Mouse (Mus musculus): Measurements from ENCODE around the gene Mlip. TPM values are rescaled to one million over a fixed set of nuclear protein-coding genes. Genes with fewer than 3 reads are reported as not detected.

Gene Mlip
- polyA plus RNA-seq (2015; fragmentation: Nextera tagmentation; extraction: Ambion mirVana) = 0.35 and 0.50 TPM in 2 replicates

DNA sequence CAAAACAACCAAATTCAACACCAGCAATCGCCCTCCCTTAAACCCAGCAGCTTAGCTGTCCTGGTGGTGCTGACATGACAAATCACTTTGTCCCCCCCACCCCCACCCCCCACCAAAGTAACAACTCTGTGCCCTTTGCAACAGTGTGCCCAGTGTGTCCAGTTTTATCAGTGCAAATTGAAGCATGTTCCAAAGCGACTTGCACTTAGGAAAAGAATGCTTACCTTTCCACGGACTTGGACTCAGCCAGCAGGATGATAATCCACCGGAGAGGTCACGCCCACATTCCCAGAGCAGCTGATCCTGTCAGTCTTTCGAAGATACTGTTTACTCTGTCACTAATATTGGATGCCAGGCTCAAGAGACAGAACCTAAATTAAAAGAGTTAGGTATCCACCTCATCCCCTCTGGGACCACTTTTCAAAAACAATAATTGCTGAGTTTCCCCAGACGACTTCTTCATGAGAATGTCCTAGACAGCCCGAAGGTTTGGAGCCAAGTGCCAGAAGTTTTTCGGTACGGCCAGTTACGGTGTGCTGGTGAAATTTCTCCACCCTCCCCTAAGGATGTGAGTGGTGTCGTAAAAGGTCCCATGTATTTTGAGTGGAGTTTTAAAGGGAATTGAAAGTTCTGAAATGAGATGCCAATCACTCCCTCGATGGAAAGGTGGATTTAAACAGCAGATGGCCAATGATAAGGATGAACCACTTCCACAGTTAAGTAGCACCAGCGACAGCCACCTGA is at the start of gene Mlip:
Mlip (minus strand) TSS at position 538 of the 744 bp plus-strand sequence.
- no peak within 1 kb of the TSS for H3K4me3 ChIP-seq (replicated peaks)
- no peaks in the 10 kb centered on the region for H3K4me1 ChIP-seq (replicated peaks)
- no peak for ATAC-seq (ENCODE audit: insufficient read depth)
- H3K9me3 ChIP-seq (replicated peaks) = no peaks in the 10 kb centered on the region; the same call in 1 of the 2 replicates
- WGBS (ENCODE audit: insufficient replicate concordance) = 58% methylated on average over 14 of the region's 14 CpGs
- H3K36me3 ChIP-seq (replicated peaks) = no peaks in the 10 kb centered on the region
- H3K9ac ChIP-seq = no peak within 1 kb of the TSS
- H3K4me2 ChIP-seq = no peak within 1 kb of the TSS
- H3K27ac ChIP-seq (replicated peaks) = no peak within 1 kb of the TSS
- no peaks in the 10 kb centered on the region for H3K27me3 ChIP-seq

DNA sequence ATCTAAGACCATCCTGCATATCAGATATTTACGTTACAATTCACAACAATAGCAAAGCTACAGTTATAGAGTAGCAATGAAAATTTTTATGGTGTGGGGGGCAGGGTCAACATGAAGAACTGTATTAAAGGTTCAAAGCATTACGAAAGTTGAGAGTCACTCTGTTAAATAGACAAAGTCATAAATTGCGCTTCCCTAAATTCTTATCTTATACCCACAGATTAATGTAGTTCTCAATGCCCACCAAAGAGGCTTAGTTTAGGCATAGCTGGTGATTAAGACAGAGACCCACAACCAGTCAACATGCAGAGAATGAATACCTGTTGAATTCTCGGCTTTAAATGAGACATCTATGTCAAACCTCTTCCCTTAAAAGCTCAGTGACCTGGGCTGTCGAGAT is 47.0 kb upstream of the Mlip start:
- Histone ChIP-seq H3K27me3 (no peaks in the 10 kb centered on the region), H3K36me3 (replicated peaks) (no peaks in the 10 kb centered on the region), H3K4me3 (replicated peaks) (no peak overlapping the region), H3K9me3 (replicated peaks) (no peaks in the 10 kb centered on the region), H3K9ac (no peak overlapping the region), H3K4me2 (no peak overlapping the region), H3K4me1 (replicated peaks) (no peaks in the 10 kb centered on the region), H3K27ac (replicated peaks) (no peak overlapping the region)
- 57% methylated on average over 5 of the region's 5 CpGs for WGBS (ENCODE audit: insufficient replicate concordance)
- no peak for ATAC-seq (ENCODE audit: insufficient read depth)

DNA sequence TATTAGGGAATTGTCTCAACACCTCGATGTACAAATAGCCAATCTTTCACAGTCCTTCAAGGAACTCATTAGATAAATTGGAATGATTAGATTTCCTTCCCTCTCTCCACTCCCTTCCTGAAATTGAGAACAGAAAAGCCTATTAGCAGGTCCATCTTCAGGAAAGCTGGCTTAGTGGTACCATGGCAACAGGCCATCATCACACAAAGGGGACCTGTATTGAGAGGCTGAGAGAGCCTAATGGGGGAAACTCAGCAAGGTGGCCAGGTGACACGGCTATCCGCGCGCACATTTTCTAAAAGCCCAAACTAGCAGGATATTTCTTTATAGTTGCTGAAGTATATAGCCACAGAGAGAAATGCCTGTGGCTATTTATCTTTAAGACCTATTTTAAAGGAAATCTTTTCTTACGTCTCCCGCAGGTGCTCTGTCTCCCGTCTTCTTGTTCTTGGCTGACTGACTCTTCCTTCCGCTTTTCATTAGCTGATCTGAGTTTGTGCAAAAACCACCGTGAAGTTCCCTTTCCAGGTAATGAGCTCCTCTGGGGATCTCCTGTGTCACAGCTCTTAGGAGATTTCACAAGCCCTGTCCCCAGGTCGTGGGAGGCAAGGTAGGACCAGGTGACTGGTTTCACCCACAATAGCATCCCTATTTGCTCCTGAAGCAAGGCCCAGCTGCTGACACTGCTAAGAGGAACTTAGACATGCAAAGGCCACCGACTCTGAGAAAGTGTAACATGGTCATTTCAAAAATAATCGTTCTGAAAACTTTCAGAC is 46.3 kb upstream of the Mlip start:
- Histone ChIP-seq H3K4me3 (replicated peaks) (no peak overlapping the region), H3K27ac (replicated peaks) (no peak overlapping the region), H3K9me3 (replicated peaks) (no peaks in the 10 kb centered on the region), H3K36me3 (replicated peaks) (no peaks in the 10 kb centered on the region), H3K27me3 (no peaks in the 10 kb centered on the region), H3K9ac (no peak overlapping the region), H3K4me1 (replicated peaks) (no peaks in the 10 kb centered on the region), H3K4me2 (no peak overlapping the region)
- no peak for ATAC-seq (ENCODE audit: insufficient read depth)
- 52% methylated on average over 13 of the region's 13 CpGs for WGBS (ENCODE audit: insufficient replicate concordance)

DNA sequence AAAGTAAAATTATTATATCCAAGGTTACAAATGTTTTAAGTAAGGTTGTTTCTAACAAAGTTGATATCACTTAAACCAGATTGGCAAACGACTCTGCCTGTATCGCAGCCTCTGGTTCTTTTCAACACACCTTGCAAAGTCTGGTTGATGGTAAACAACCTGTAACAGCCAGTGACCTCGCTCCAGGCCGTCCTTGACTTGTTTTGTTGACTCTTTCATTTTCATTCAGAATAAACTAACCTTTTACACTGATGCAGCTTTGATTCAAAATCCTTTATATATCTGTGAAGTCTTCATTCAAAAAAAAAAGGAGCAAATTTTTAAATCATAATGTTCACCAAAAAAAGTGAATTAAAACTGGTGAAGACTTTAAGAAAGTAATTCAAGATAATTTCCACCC is 44.3 kb upstream of the Mlip start:
- no peaks in the 10 kb centered on the region for H3K27me3 ChIP-seq
- H3K4me1 ChIP-seq (replicated peaks) = no peaks in the 10 kb centered on the region
- no peak overlapping the region for H3K4me3 ChIP-seq (replicated peaks)
- ATAC-seq (ENCODE audit: insufficient read depth) = no peak
- WGBS (ENCODE audit: insufficient replicate concordance) = 50% methylated on average over 4 of the region's 4 CpGs
- no peak overlapping the region for H3K27ac ChIP-seq (replicated peaks)
- H3K9ac ChIP-seq = no peak overlapping the region
- no peaks in the 10 kb centered on the region for H3K9me3 ChIP-seq (replicated peaks)
- no peak overlapping the region for H3K4me2 ChIP-seq
- H3K36me3 ChIP-seq (replicated peaks) = no peaks in the 10 kb centered on the region

DNA sequence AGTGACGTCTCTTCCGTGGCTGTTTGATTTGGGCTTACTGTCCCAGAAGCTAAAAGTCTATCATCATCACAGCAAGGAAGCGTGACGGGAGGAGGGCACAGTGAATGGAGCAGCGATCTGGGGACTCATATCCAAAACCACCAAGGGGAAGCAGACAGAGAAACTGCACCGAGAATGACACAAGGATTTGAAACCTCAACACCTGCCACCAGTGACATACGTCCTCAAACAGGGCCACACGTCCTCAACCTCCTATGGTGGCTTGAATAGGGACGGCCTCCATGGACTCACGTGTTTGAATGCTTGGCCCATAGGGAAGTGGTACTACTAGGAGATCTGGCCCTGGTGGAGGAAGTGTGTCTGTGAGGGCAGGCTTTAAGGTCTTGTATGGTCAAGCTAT is 38.5 kb upstream of the Mlip start:
- Histone ChIP-seq H3K4me3 (replicated peaks) (no peak overlapping the region), H3K27me3 (no peaks in the 10 kb centered on the region), H3K9ac (no peak overlapping the region), H3K4me2 (no peak overlapping the region), H3K36me3 (replicated peaks) (no peaks in the 10 kb centered on the region), H3K27ac (replicated peaks) (no peak overlapping the region), H3K9me3 (replicated peaks) (no peaks in the 10 kb centered on the region), H3K4me1 (replicated peaks) (no peaks in the 10 kb centered on the region)
- 61% methylated on average over 10 of the region's 10 CpGs for whole genome bisulfite sequencing (ENCODE audit: insufficient replicate concordance)
- no peak for ATAC-seq (ENCODE audit: insufficient read depth)

DNA sequence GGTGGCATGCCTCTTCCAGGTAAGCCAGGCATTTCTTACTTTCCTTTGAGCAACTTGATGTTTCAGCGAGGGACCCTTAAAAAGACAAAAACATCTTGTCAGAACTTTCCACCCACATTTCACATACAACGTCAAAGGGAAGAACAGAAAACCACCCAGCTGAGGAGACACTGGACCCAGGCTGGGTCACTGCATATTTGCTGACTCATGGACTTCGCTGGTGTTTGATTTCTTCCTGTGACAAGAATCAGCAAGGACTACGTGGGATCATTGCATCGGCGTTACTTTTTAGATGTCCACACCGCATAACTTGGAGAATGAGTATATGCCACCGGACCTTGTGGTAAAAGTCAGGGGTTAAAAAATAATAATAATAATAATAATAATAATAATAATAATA is 36.2 kb upstream of the Mlip start:
- Histone ChIP-seq H3K4me1 (replicated peaks) (no peaks in the 10 kb centered on the region), H3K4me2 (no peak overlapping the region), H3K27me3 (no peaks in the 10 kb centered on the region), H3K4me3 (replicated peaks) (no peak overlapping the region), H3K27ac (replicated peaks) (no peak overlapping the region), H3K9me3 (replicated peaks) (no peaks in the 10 kb centered on the region), H3K9ac (no peak overlapping the region), H3K36me3 (replicated peaks) (no peaks in the 10 kb centered on the region)
- no peak for ATAC-seq (ENCODE audit: insufficient read depth)
- WGBS (ENCODE audit: insufficient replicate concordance) = 58% methylated on average over 8 of the region's 8 CpGs

DNA sequence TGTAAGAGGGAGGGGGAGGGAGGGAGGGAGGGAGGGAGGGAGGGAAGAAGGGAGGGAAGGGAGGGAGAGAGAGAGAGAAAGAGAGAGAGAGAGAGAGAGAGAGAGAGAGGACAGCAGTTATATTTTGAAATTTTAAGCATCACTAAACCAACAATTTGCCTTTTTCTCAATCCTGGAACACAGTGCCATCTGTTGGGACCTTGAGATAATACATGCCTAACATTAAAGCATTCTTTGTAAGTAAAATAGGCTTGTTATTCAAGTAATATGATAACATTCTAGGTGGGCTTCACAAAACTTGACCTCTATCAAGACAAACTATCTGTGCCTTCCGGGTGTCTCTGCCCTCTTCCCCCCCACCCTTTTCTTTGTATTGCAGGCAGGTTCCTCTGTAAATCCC is 34.0 kb upstream of the Mlip start:
- ATAC-seq (ENCODE audit: insufficient read depth) = no peak
- Histone ChIP-seq H3K27me3 (no peaks in the 10 kb centered on the region), H3K9me3 (replicated peaks) (no peaks in the 10 kb centered on the region), H3K4me2 (no peak overlapping the region), H3K27ac (replicated peaks) (no peak overlapping the region), H3K9ac (no peak overlapping the region), H3K36me3 (replicated peaks) (no peaks in the 10 kb centered on the region), H3K4me1 (replicated peaks) (no peaks in the 10 kb centered on the region), H3K4me3 (replicated peaks) (no peak overlapping the region)
- 10% methylated on average over 1 of the region's 1 CpGs for WGBS (ENCODE audit: insufficient replicate concordance)

DNA sequence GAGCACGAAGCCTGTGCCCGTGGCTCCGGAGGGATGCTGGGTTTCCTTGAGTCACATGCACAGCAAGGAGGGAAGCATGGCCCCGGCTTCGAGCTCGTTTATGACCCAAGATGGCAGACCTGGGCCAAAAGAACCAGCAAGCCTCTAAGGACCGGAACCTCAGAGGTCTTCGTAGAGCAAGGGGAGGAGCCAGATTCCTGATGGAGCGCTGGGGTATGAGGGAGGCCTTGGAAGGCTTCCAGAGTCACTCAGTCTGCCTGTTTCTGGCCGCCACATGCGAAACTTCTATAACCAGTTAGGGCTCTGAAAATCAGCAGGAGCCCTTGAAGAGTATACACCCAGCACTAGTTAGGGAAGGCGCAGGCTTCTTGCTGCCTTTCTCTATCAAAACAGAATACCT is 32.8 kb upstream of the Mlip start:
- 71% methylated on average over 12 of the region's 12 CpGs for WGBS (ENCODE audit: insufficient replicate concordance)
- H3K4me2 ChIP-seq = no peak overlapping the region
- no peak for ATAC-seq (ENCODE audit: insufficient read depth)

DNA sequence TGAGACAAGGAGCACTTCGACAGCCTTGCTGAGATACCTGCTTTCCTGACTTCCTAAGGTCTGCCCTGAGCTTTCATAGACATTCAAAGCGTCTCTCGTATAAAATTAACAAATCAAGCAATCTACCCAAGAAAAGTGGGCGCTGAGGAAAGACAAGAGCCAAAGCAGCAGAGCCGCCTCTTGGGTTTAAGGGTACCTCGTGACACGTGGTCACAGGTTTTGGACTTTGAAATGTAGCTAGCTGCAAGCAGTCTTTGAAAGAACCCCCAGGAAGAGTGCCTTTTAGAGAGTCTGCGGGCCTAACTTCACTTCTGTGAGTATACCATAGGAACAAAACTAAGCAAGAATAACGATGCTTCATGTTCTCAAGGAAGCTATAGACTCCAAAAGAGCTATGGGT is 31.9 kb upstream of the Mlip start:
- Histone ChIP-seq H3K36me3 (replicated peaks) (no peaks in the 10 kb centered on the region), H3K4me3 (replicated peaks) (no peak overlapping the region), H3K9me3 (replicated peaks) (no peaks in the 10 kb centered on the region), H3K27ac (replicated peaks) (no peak overlapping the region), H3K4me1 (replicated peaks) (no peaks in the 10 kb centered on the region), H3K27me3 (no peaks in the 10 kb centered on the region), H3K4me2 (no peak overlapping the region), H3K9ac (no peak overlapping the region)
- WGBS (ENCODE audit: insufficient replicate concordance) = 56% methylated on average over 9 of the region's 9 CpGs
- ATAC-seq (ENCODE audit: insufficient read depth) = no peak

More for the DNA sequence above, 32.8 kb upstream of the Mlip start:
- Histone ChIP-seq H3K27ac (replicated peaks) (no peak overlapping the region), H3K9ac (no peak overlapping the region), H3K4me3 (replicated peaks) (no peak overlapping the region), H3K27me3 (no peaks in the 10 kb centered on the region), H3K9me3 (replicated peaks) (no peaks in the 10 kb centered on the region), H3K4me1 (replicated peaks) (no peaks in the 10 kb centered on the region), H3K36me3 (replicated peaks) (no peaks in the 10 kb centered on the region)

DNA sequence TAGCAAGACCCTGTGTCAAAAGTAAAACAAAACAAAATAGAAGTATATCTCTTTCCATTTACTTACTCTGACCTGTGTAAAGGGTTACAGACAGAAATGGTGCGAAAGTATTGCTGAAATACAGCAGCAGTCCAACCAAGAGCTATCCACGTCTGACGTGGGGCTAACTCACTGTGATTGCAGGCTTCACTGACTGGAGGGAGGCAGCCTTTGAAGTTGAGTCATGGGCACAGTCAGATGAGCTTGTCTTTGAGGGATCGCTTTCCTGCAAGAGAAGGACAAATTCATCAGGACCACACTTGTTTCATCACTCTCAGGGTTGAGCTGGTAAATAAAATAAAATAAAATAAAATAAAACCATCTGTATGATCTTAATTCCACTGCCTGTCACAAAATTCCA is 31.2 kb upstream of the Mlip start:
- H3K27ac ChIP-seq (replicated peaks) = no peak overlapping the region
- H3K9ac ChIP-seq = no peak overlapping the region
- no peaks in the 10 kb centered on the region for H3K27me3 ChIP-seq
- H3K4me1 ChIP-seq (replicated peaks) = no peaks in the 10 kb centered on the region
- H3K9me3 ChIP-seq (replicated peaks) = no peaks in the 10 kb centered on the region
- ATAC-seq (ENCODE audit: insufficient read depth) = no peak
- H3K36me3 ChIP-seq (replicated peaks) = no peaks in the 10 kb centered on the region
- WGBS (ENCODE audit: insufficient replicate concordance) = 62% methylated on average over 4 of the region's 4 CpGs
- H3K4me2 ChIP-seq = no peak overlapping the region
- no peak overlapping the region for H3K4me3 ChIP-seq (replicated peaks)

DNA sequence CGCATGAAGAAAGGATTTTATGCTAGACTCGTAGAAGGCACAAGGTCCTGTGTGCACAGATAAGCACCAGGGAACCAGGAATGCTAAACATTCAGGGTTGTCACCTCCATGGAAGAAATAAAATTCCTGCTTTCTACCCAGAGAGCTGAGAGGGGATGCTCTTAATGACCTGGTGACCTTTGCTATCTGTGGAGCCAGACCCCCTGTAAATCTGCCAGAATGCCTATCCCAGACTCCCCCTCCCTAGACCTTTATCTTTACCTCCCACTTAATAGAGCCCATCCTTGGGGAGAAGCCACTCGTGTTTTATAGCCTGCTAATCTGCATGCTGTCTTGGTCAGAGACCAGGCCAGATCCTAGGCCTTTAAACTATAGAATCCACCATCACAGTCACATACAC is 29.7 kb upstream of the Mlip start:
- WGBS (ENCODE audit: insufficient replicate concordance) = 43% methylated on average over 3 of the region's 3 CpGs
- H3K4me1 ChIP-seq (replicated peaks) = no peaks in the 10 kb centered on the region
- H3K27ac ChIP-seq (replicated peaks) = no peak overlapping the region
- no peak overlapping the region for H3K4me3 ChIP-seq (replicated peaks)
- H3K4me2 ChIP-seq = no peak overlapping the region
- no peaks in the 10 kb centered on the region for H3K9me3 ChIP-seq (replicated peaks)
- H3K27me3 ChIP-seq = no peaks in the 10 kb centered on the region
- ATAC-seq (ENCODE audit: insufficient read depth) = no peak
- H3K9ac ChIP-seq = no peak overlapping the region
- H3K36me3 ChIP-seq (replicated peaks) = no peaks in the 10 kb centered on the region

Data from liver, embryonic 15.5 days (tissue).